Comparison of ENCODE assay signal across 12 mouse cellular contexts in the genomic region with DNA sequence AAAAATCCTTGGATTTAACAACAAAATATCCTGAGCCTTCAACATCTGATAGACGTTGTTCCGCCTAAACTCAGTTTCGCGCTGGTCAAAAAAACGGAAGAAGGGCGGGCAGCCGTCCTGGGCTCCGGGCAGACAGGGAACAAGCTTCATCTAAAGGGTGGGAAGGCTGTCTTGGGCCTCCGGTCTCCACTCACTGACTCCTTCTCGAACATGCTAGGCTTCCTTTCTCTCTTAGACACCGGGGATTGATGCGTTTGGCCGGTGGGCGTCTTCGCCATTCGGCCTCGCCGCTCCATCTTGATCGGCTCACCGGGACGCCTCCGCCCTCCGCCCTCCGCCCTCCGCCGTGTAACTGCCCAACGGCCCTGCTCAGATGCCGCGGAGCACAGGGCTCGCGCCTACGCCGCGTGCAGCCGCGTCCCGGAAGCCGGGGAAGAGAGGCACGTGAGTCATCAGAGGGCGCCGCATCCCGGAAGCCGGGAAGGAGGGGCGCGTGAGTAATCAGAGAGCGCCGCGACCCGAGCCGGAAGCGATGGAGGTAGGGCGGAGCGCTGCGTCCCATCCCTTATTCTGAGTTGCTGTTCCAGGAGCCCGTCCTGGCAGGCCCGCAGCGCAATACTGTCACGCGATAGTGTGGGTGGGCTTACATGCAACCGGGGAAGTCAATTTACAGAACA. TPM values are rescaled to one million over a fixed set of nuclear protein-coding genes. Genes with fewer than 3 reads are reported as not detected.
A peak's percentile ranks its signal among the peaks of the same experiment; 100 is the strongest.
DNase-seq lines count a peak whose midpoint lies in the region; ATAC-seq and TF ChIP-seq lines count a peak whose summit lies in the region.
"Not testable (repeated sequence)": the region's sequence is repeated elsewhere in the genome, so short reads cannot be mapped to it uniquely, and the experiment has no call there.
"Had no signal": no experiment of that assay in that cellular context is flagged by ENCODE, and none has a peak within 500 bp of the region (broad histone marks: within the 10 kb centered on the region; RNA-seq: fewer than 3 reads in every experiment).

A gene (plus strand): TSS at position 107 of the 677 bp plus-strand sequence.
A gene (minus strand): TSS at position 429 of the 677 bp plus-strand sequence.

- H3K36me3 ChIP-seq in ES-E14 (ENCODE audit: control insufficient read depth, insufficient read depth, low read length, poor library complexity, severe bottlenecking); embryonic facial prominence, embryonic 15.5 days; hindbrain, embryonic 13.5 days; kidney, postnatal 0 days (ENCODE audit: insufficient read depth, low read length); liver, postnatal 0 days (replicated peaks; ENCODE audit: insufficient read depth, low read length); midbrain, embryonic 15.5 days (replicated peaks); stomach, postnatal 0 days (ENCODE audit: control insufficient read depth, insufficient read depth, low read length): not testable (repeated sequence)

- peak within 1 kb of the TSS; percentile 31; the same call in 1 of the 2 replicates for H3K9ac ChIP-seq in ES-E14 (ENCODE audit: insufficient read depth, low read depth, low read length, poor library complexity, severe bottlenecking)
- H3K9ac ChIP-seq in embryonic facial prominence, embryonic 15.5 days; hindbrain, embryonic 13.5 days; kidney, postnatal 0 days (ENCODE audit: low read depth, low read length); liver, postnatal 0 days (replicated peaks); midbrain, embryonic 15.5 days; stomach, postnatal 0 days (ENCODE audit: low read length): not testable (repeated sequence)

- peak within 1 kb of the TSS; percentile 49 to 58 for H3K4me3 ChIP-seq in ES-E14 (ENCODE audit: insufficient read depth in 1 of 2, low read depth in 1 of 2, low read length in 2 of 2, poor library complexity in 1 of 2, severe bottlenecking in 1 of 2)
- H3K4me3 ChIP-seq in embryonic facial prominence, embryonic 15.5 days (replicated peaks); kidney, postnatal 0 days (replicated peaks; ENCODE audit: low read depth, low read length); liver, postnatal 0 days (ENCODE audit: low read depth, low read length); stomach, postnatal 0 days (ENCODE audit: low read depth, low read length): not testable (repeated sequence)
- peak within 1 kb of the TSS; percentile 51 for H3K4me3 ChIP-seq in gastrocnemius, adult 2 months
- H3K4me3 ChIP-seq in hindbrain, embryonic 13.5 days = 0 out of 2 replicates have a peak within 1 kb of the TSS, but pooled peaks have one; percentile 21
- H3K4me3 ChIP-seq in midbrain, embryonic 15.5 days = 0 out of 2 replicates have a peak within 1 kb of the TSS, but pooled peaks have one; percentile 13

- H3K27me3 ChIP-seq in embryonic facial prominence, embryonic 15.5 days; hindbrain, embryonic 13.5 days; kidney, postnatal 0 days (ENCODE audit: insufficient read depth, low read length); liver, postnatal 0 days (ENCODE audit: insufficient read depth, low read length); midbrain, embryonic 15.5 days (replicated peaks); stomach, postnatal 0 days (ENCODE audit: control insufficient read depth, insufficient read depth, low read length): not testable (repeated sequence)

- H3K27ac ChIP-seq in ES-E14 (ENCODE audit: insufficient read depth, low read depth, low read length, poor library complexity, severe bottlenecking); embryonic facial prominence, embryonic 15.5 days (replicated peaks); gastrocnemius, adult 2 months; hindbrain, embryonic 13.5 days; kidney, postnatal 0 days; liver, postnatal 0 days (ENCODE audit: low read depth); midbrain, embryonic 15.5 days; stomach, postnatal 0 days (replicated peaks): not testable (repeated sequence)

- TF ChIP-seq EP300 in liver, postnatal 0 days (IDR thresholded peaks at IDR 0.05; ENCODE audit: low read depth); stomach, postnatal 0 days (optimal IDR thresholded peaks at IDR 0.05): not testable (repeated sequence)

- not testable (repeated sequence) for H3K4me1 ChIP-seq in ES-E14 (ENCODE audit: control insufficient read depth in 2 of 2, insufficient read depth in 2 of 2, low read length in 2 of 2, poor library complexity in 1 of 2); embryonic facial prominence, embryonic 15.5 days; hindbrain, embryonic 13.5 days (replicated peaks); kidney, postnatal 0 days (replicated peaks; ENCODE audit: insufficient read depth, low read length); liver, postnatal 0 days (ENCODE audit: insufficient read depth); midbrain, embryonic 15.5 days; stomach, postnatal 0 days (replicated peaks; ENCODE audit: control insufficient read depth, insufficient read depth)

- not testable (repeated sequence) for H3K9me3 ChIP-seq in ES-E14 (ENCODE audit: control insufficient read depth, insufficient read depth, low read depth, low read length); embryonic facial prominence, embryonic 15.5 days (replicated peaks); hindbrain, embryonic 13.5 days; kidney, postnatal 0 days (replicated peaks; ENCODE audit: low read length); liver, postnatal 0 days (ENCODE audit: low read length); midbrain, embryonic 15.5 days; stomach, postnatal 0 days (ENCODE audit: control insufficient read depth, low read length)

- not testable (repeated sequence) for DNase-seq in ES-E14 (ENCODE audit: low read depth, low spot score); gastrocnemius, adult 2 months; kidney, postnatal 0 days (ENCODE audit: low spot score); liver, postnatal 0 days; stomach, postnatal 0 days (ENCODE audit: low spot score)

- in situ Hi-C loops in ES-E14 (cut with MboI; ENCODE audit: low sequenced_read_pairs in 2 of 2, unreplicated experiment in 2 of 2) = not testable (repeated sequence)

- WGBS in embryonic facial prominence, embryonic 15.5 days = no CpG with 5 or more reads among the region's 60 CpGs
- no CpG with 5 or more reads among the region's 60 CpGs for WGBS in hindbrain, embryonic 13.5 days
- no CpG with 5 or more reads among the region's 60 CpGs for WGBS in kidney, postnatal 0 days
- WGBS in liver, postnatal 0 days (ENCODE audit: insufficient replicate concordance) = no CpG with 5 or more reads among the region's 60 CpGs
- WGBS in midbrain, embryonic 15.5 days = no CpG with 5 or more reads among the region's 60 CpGs
- no CpG with 5 or more reads among the region's 60 CpGs for WGBS in stomach, postnatal 0 days

- intact Hi-C loops in gastrocnemius, adult 2 months (cut with DNase I) = not testable (repeated sequence)

- not testable (repeated sequence) for H3K4me2 ChIP-seq in embryonic facial prominence, embryonic 15.5 days (replicated peaks); kidney, postnatal 0 days (ENCODE audit: low read length); liver, postnatal 0 days (ENCODE audit: low read depth, low read length); stomach, postnatal 0 days (replicated peaks; ENCODE audit: low read depth)
- H3K4me2 ChIP-seq in hindbrain, embryonic 13.5 days = peak within 1 kb of the TSS; percentile 40
- H3K4me2 ChIP-seq in midbrain, embryonic 15.5 days = peak within 1 kb of the TSS; percentile 36

- ATAC-seq in embryonic facial prominence, embryonic 15.5 days (ENCODE audit: insufficient number of reproducible peaks, low FRiP score, low TSS enrichment, low read depth) = peak; percentile 97
- ATAC-seq in hindbrain, embryonic 13.5 days (ENCODE audit: low FRiP score) = peak; percentile 99
- peak; percentile 98 for ATAC-seq in kidney, postnatal 0 days (replicated peaks; ENCODE audit: low FRiP score, low read depth)
- ATAC-seq in liver, postnatal 0 days = peak; percentile 98
- ATAC-seq in midbrain, embryonic 15.5 days (replicated peaks) = peak; percentile 99
- peak; percentile 99 for ATAC-seq in stomach, postnatal 0 days (ENCODE audit: low FRiP score, low TSS enrichment)

- not testable (repeated sequence) for TF ChIP-seq CTCF in gastrocnemius, adult 2 months (IDR thresholded peaks at IDR 0.05); kidney, postnatal 0 days (IDR thresholded peaks at IDR 0.05; ENCODE audit: low read depth); liver, postnatal 0 days (IDR thresholded peaks at IDR 0.05; ENCODE audit: low read depth); stomach, postnatal 0 days (IDR thresholded peaks at IDR 0.05; ENCODE audit: low read depth)

RNA-seq across cellular contexts. Expression of the first gene that starts in this region (rescaled TPM):
- 39.7 and 41.3 TPM in 2 replicates for total RNA-seq in ES-E14 (2012; rRNA removed)
- polyA plus RNA-seq in embryonic facial prominence, embryonic 15.5 days (2015; fragmentation: Nextera tagmentation; extraction: Ambion mirVana) = 7.7 and 9.0 TPM in 2 replicates
- total RNA-seq in gastrocnemius, adult 2 months (2021) = 1 to 10 TPM; 1.8 to 2.5 TPM
- 10.0 and 12.6 TPM in 2 replicates for polyA plus RNA-seq in hindbrain, embryonic 13.5 days (2015; fragmentation: Nextera tagmentation; extraction: Ambion mirVana)
- polyA plus RNA-seq in kidney, postnatal 0 days (2015; fragmentation: Nextera tagmentation; extraction: Ambion mirVana) = 8.9 and 13.2 TPM in 2 replicates
- 3.3 and 3.9 TPM in 2 replicates for polyA plus RNA-seq in liver, postnatal 0 days (2015; fragmentation: Nextera tagmentation; extraction: Ambion mirVana)
- polyA plus RNA-seq in midbrain, embryonic 15.5 days (2015; fragmentation: Nextera tagmentation; extraction: Ambion mirVana) = 8.3 and 9.6 TPM in 2 replicates
- 4.6 and 5.1 TPM in 2 replicates for polyA plus RNA-seq in stomach, postnatal 0 days (2015; fragmentation: Nextera tagmentation; extraction: Ambion mirVana)

RNA-seq across cellular contexts. Expression of the second gene that starts in this region (rescaled TPM):
- total RNA-seq in ES-E14 (2012; rRNA removed) = 0.45 and 0.95 TPM in 2 replicates
- polyA plus RNA-seq in embryonic facial prominence, embryonic 15.5 days (2015; fragmentation: Nextera tagmentation; extraction: Ambion mirVana) = 2.7 and 3.3 TPM in 2 replicates
- total RNA-seq in gastrocnemius, adult 2 months (2021) = not detected
- 1.3 and 1.6 TPM in 2 replicates for polyA plus RNA-seq in hindbrain, embryonic 13.5 days (2015; fragmentation: Nextera tagmentation; extraction: Ambion mirVana)
- 1.5 and 1.8 TPM in 2 replicates for polyA plus RNA-seq in kidney, postnatal 0 days (2015; fragmentation: Nextera tagmentation; extraction: Ambion mirVana)
- polyA plus RNA-seq in liver, postnatal 0 days (2015; fragmentation: Nextera tagmentation; extraction: Ambion mirVana) = 1.8 and 1.9 TPM in 2 replicates
- 1.6 TPM in 1 of 2 replicates, not detected in the other for polyA plus RNA-seq in midbrain, embryonic 15.5 days (2015; fragmentation: Nextera tagmentation; extraction: Ambion mirVana)
- 1.6 TPM in 1 of 2 replicates, not detected in the other for polyA plus RNA-seq in stomach, postnatal 0 days (2015; fragmentation: Nextera tagmentation; extraction: Ambion mirVana)
- total RNA-seq: adrenal gland, postnatal 4 days; gastrocnemius, adult 8-10 months; heart, postnatal 10 days; liver, adult 2 months had no signal

Comparison
In these comparisons a context has a peak if more than half of its experiments do, and no peak if none do; other contexts are left out.
1. RNA of the first gene that starts in this region (total RNA-seq): 39.7 to 41.3 TPM in ES-E14; 1.8 to 2.5 TPM in gastrocnemius, adult 2 months; every median in the first group is over 10 times any median in the second.
2. Peak in every context shown above with its lines, with median percentiles within 50 percentile points of each other: ATAC-seq.